Comparison of ENCODE assay signal across 8 mouse cellular contexts in genomic region chr12:113222748-113223147, GRCm38 (mm10). TPM values are rescaled to one million over a fixed set of nuclear protein-coding genes. Genes with fewer than 3 reads are reported as not detected.
DNase-seq lines count a peak whose midpoint lies in the region; ATAC-seq and TF ChIP-seq lines count a peak whose summit lies in the region.

No protein-coding gene starts in this region.

- no peaks in the 10 kb centered on the region for H3K36me3 ChIP-seq in forebrain, embryonic 16.5 days (ENCODE audit: control insufficient read depth, insufficient read depth)
- no peaks in the 10 kb centered on the region for H3K36me3 ChIP-seq in hindbrain, postnatal 0 days (ENCODE audit: insufficient read depth, low read length)
- H3K36me3 ChIP-seq in small intestine, adult 2 months (ENCODE audit: control insufficient read depth, insufficient read depth, low read length): no peaks in the 10 kb centered on the region

- no peak for TF ChIP-seq POLR2A in small intestine, adult 2 months (IDR thresholded peaks at IDR 0.05; ENCODE audit: low read depth, low read length)

- H3K9ac ChIP-seq in forebrain, embryonic 16.5 days (replicated peaks; ENCODE audit: low read depth, low read length): no peak overlapping the region
- H3K9ac ChIP-seq in hindbrain, postnatal 0 days (replicated peaks; ENCODE audit: low read length): no peak overlapping the region

- peak; percentile 64 to 84 for DNase-seq in adrenal gland, adult (ENCODE audit: inconsistent age in 2 of 2, low spot score in 1 of 2)
- no peak for DNase-seq in adrenal gland, postnatal 4 days (ENCODE audit: low spot score in 2 of 2)
- peak; percentile 36 for DNase-seq in adipocyte (ENCODE audit: low spot score)
- peak; percentile 75 for DNase-seq in hindbrain, postnatal 0 days (ENCODE audit: low spot score)
- DNase-seq in left cerebral cortex, postnatal 36 days (ENCODE audit: low spot score in 2 of 2): peak; percentile 45 to 46

- TF ChIP-seq CTCF in hindbrain, postnatal 0 days (IDR thresholded peaks at IDR 0.05; ENCODE audit: low read depth): peak; percentile 73
- TF ChIP-seq CTCF in small intestine, adult 2 months (IDR thresholded peaks at IDR 0.05; ENCODE audit: extremely low read depth, insufficient read length, insufficient replicate concordance, low read depth, low read length): peak; percentile 50; the same call in 1 of the 2 replicates

- no peak overlapping the region for H3K27ac ChIP-seq in forebrain, embryonic 16.5 days (ENCODE audit: low read length)
- H3K27ac ChIP-seq in hindbrain, postnatal 0 days: no peak overlapping the region
- H3K27ac ChIP-seq in small intestine, adult 2 months (ENCODE audit: insufficient read depth, low read depth, low read length): peak overlapping the region; percentile 51; the same call in 1 of the 2 replicates

- no peaks in the 10 kb centered on the region for H3K4me1 ChIP-seq in forebrain, embryonic 16.5 days (replicated peaks; ENCODE audit: control insufficient read depth, insufficient read depth, low read length)
- no peaks in the 10 kb centered on the region for H3K4me1 ChIP-seq in hindbrain, postnatal 0 days (ENCODE audit: insufficient read depth, low read length)
- H3K4me1 ChIP-seq in small intestine, adult 2 months (ENCODE audit: control insufficient read depth, insufficient read depth, insufficient read length, low read length): no peaks in the 10 kb centered on the region

- H3K4me3 ChIP-seq in forebrain, embryonic 16.5 days (replicated peaks; ENCODE audit: low read length): no peak overlapping the region
- no peak overlapping the region for H3K4me3 ChIP-seq in hindbrain, postnatal 0 days (ENCODE audit: low read length)
- no peak overlapping the region for H3K4me3 ChIP-seq in small intestine, adult 2 months (ENCODE audit: low read depth, low read length)

- no peaks in the 10 kb centered on the region for H3K9me3 ChIP-seq in forebrain, embryonic 16.5 days (ENCODE audit: control insufficient read depth, low read length)
- no peaks in the 10 kb centered on the region for H3K9me3 ChIP-seq in hindbrain, postnatal 0 days (ENCODE audit: low read length)

- no peaks in the 10 kb centered on the region for H3K27me3 ChIP-seq in forebrain, embryonic 16.5 days (replicated peaks; ENCODE audit: control insufficient read depth, insufficient read depth, low read length)
- H3K27me3 ChIP-seq in hindbrain, postnatal 0 days (ENCODE audit: insufficient read depth, low read length): no peaks in the 10 kb centered on the region
- H3K27me3 ChIP-seq in small intestine, adult 2 months (ENCODE audit: control insufficient read depth, insufficient read depth, low read length): no peaks in the 10 kb centered on the region

- intact Hi-C loops in left cerebral cortex, postnatal 36 days (cut with DNase I): loop anchor here (1.0 to 5.0 kb wide), 2 partner anchors 263 to 355 kb away; no protein-coding TSS in a partner anchor

- H3K4me2 ChIP-seq in forebrain, embryonic 16.5 days (ENCODE audit: low read length): no peak overlapping the region
- no peak overlapping the region for H3K4me2 ChIP-seq in hindbrain, postnatal 0 days (ENCODE audit: low read depth, low read length)

- peak; percentile 51 for ATAC-seq in forebrain, embryonic 16.5 days
- peak; percentile 30 for ATAC-seq in hindbrain, postnatal 0 days
- peak; percentile 38 for ATAC-seq in megakaryocyte-erythroid progenitor cell, adult 5-6 weeks (replicated peaks; ENCODE audit: low FRiP score, low TSS enrichment, poor library complexity, severe bottlenecking)

- WGBS in forebrain, embryonic 16.5 days: 37% methylated on average over 6 of the region's 6 CpGs
- WGBS in hindbrain, postnatal 0 days: 30% methylated on average over 6 of the region's 6 CpGs
- WGBS in small intestine, adult 2 months: 18% methylated on average over 6 of the region's 6 CpGs

RNA-seq across cellular contexts. Expression of gene Tmem121, which starts 37.0 kb away (rescaled TPM):
- total RNA-seq in adrenal gland, postnatal 4 days (2021): 1 to 10 TPM; 4.8 to 7.3 TPM
- 38.8 and 46.9 TPM in 2 replicates for polyA plus RNA-seq in forebrain, embryonic 16.5 days (2015; fragmentation: Nextera tagmentation; extraction: Ambion mirVana)
- total RNA-seq in hindbrain, postnatal 0 days (2014; rRNA removed): 98.0 and 103 TPM in 2 replicates
- polyA plus RNA-seq in hindbrain, postnatal 0 days (2015; fragmentation: Nextera tagmentation; extraction: Ambion mirVana): 54.8 and 55.3 TPM in 2 replicates
- 10 to 100 TPM; 24.9 to 31.1 TPM for total RNA-seq in left cerebral cortex, postnatal 36 days (2021)
- 0.22 and 0.74 TPM in 2 replicates for total RNA-seq in megakaryocyte-erythroid progenitor cell, adult 5-6 weeks (2014; fragmentation: Nextera tagmentation)
- total RNA-seq in megakaryocyte-erythroid progenitor cell, adult 5-6 weeks (2017): not detected in 2 replicates
- 1.8 and 2.4 TPM in 2 replicates for polyA plus RNA-seq in small intestine, adult 2 months (2012; rRNA removed)

Comparison
In these comparisons a context has a peak if more than half of its experiments do, and no peak if none do; other contexts are left out.
1. DNase-seq: peak in adrenal gland, adult (2 of 2), adipocyte (single experiment), hindbrain, postnatal 0 days (single experiment) and left cerebral cortex, postnatal 36 days (2 of 2); none in adrenal gland, postnatal 4 days (0 of 2).
2. Peak in every context shown above with its lines, with median percentiles within 50 percentile points of each other: ATAC-seq.